Mouse (Mus musculus) megakaryocyte, embryonic 14.5 days (primary cell): ENCODE data around the gene Ulk2. TPM values are rescaled to one million over a fixed set of nuclear protein-coding genes. Genes with fewer than 3 reads are reported as not detected.
"Not testable (repeated sequence)": the region's sequence is repeated elsewhere in the genome, so short reads cannot be mapped to it uniquely, and the experiment has no call there.

Source experiments
- H3K27me3 ChIP-seq: replicated peaks from 2 replicates; pipeline ENCODE3; 2012; ENCODE audit warnings: inconsistent platforms
- H3K36me3 ChIP-seq: replicated peaks from 2 replicates; pipeline ENCODE3; 2012; ENCODE audit warnings: low read length, inconsistent platforms, mixed read lengths
- H3K4me1 ChIP-seq: 2 replicates; pipeline ENCODE4 v1.6.1; 2012; ENCODE audit warnings: inconsistent platforms
- H3K4me3 ChIP-seq: replicated peaks from 2 replicates; pipeline ENCODE3; 2012; ENCODE audit warnings: moderate library complexity, mild to moderate bottlenecking, inconsistent platforms
- H3K9me3 ChIP-seq: 2 replicates; pipeline ENCODE4 v1.6.1; 2012; ENCODE audit warnings: inconsistent platforms
- FLI1 ChIP-seq: IDR thresholded peaks from 2 replicates; pipeline ENCODE4 v1.6.1; 2012; ENCODE audit warnings: low read length, inconsistent platforms, mixed read lengths
- GATA1 ChIP-seq: IDR thresholded peaks from 3 replicates; pipeline ENCODE4 v1.6.1; 2012; ENCODE audit warnings: mixed read lengths, low read length, inconsistent platforms, borderline replicate concordance
- polyA plus RNA-seq: library from polyadenylated mRNA; stranded (reverse); fragments of >175 nt; gene quantifications from 2 replicates; pipeline ENCODE4 v1.2.3, GENCODE M21; 2012; ENCODE audit warnings: low replicate concordance; ENCODE audit not compliant: insufficient read depth

The Ulk2 gene
- polyA plus RNA-seq, 1 experiment, result 4.2 TPM

- TF ChIP-seq GATA1 (no peak), FLI1 (no peak)
- H3K4me3 ChIP-seq, result no peak overlapping the region
- H3K4me1 ChIP-seq, result peaks cover 30% of the 10 kb centered on the region
These were observed 2.0 kb downstream of the Ulk2 start for GRCm38 (mm10) chr11:61852916-61853315.

GRCm38 (mm10) chr11:61851195-61851594, 3.7 kb downstream of the Ulk2 start:
- no peak for TF ChIP-seq FLI1
- TF ChIP-seq GATA1, result no peak
- H3K4me3 ChIP-seq, result no peak overlapping the region
- H3K9me3 ChIP-seq, result no peaks in the 10 kb centered on the region

More at GRCm38 (mm10) chr11:61852916-61853315, 2.0 kb downstream of the Ulk2 start:
- Histone ChIP-seq H3K36me3 (peaks cover 22% of the 10 kb centered on the region), H3K27me3 (peaks cover 2% of the 10 kb centered on the region), H3K9me3 (no peaks in the 10 kb centered on the region)

GRCm38 (mm10) chr11:61840663-61841062, 14.2 kb downstream of the Ulk2 start:
- H3K36me3 ChIP-seq, result peaks cover 59% of the 10 kb centered on the region
- H3K9me3 ChIP-seq, result not testable (repeated sequence)

More at GRCm38 (mm10) chr11:61851195-61851594, 3.7 kb downstream of the Ulk2 start:
- Histone ChIP-seq H3K36me3 (peaks cover 31% of the 10 kb centered on the region), H3K27me3 (no peaks in the 10 kb centered on the region), H3K4me1 (peaks cover 30% of the 10 kb centered on the region)

GRCm38 (mm10) chr11:61839940-61840339, 14.9 kb downstream of the Ulk2 start:
- Histone ChIP-seq H3K4me1 (peaks cover 14% of the 10 kb centered on the region), H3K27me3 (no peaks in the 10 kb centered on the region), H3K4me3 (no peak overlapping the region), H3K36me3 (peaks cover 57% of the 10 kb centered on the region), H3K9me3 (no peaks in the 10 kb centered on the region)
- no peak for TF ChIP-seq GATA1
- no peak for TF ChIP-seq FLI1

More at GRCm38 (mm10) chr11:61840663-61841062, 14.2 kb downstream of the Ulk2 start:
- H3K27me3 ChIP-seq, H3K4me3 ChIP-seq: not testable (repeated sequence)
- peaks cover 14% of the 10 kb centered on the region for H3K4me1 ChIP-seq

- H3K27me3 ChIP-seq, result no peaks in the 10 kb centered on the region
- no peaks in the 10 kb centered on the region for H3K9me3 ChIP-seq
- TF ChIP-seq FLI1 (no peak), GATA1 (no peak)
- no peak overlapping the region for H3K4me3 ChIP-seq
- H3K36me3 ChIP-seq, result peaks cover 62% of the 10 kb centered on the region
- H3K4me1 ChIP-seq, result peaks cover 14% of the 10 kb centered on the region
These were observed 15.7 kb downstream of the Ulk2 start for GRCm38 (mm10) chr11:61839182-61839581.

- Histone ChIP-seq H3K27me3 (no peaks in the 10 kb centered on the region), H3K4me1 (no peaks in the 10 kb centered on the region), H3K4me3 (no peak overlapping the region), H3K36me3 (peaks cover 77% of the 10 kb centered on the region), H3K9me3 (no peaks in the 10 kb centered on the region)
- no peak for TF ChIP-seq FLI1
- TF ChIP-seq GATA1, result no peak
These were observed 45.1 kb downstream of the Ulk2 start for GRCm38 (mm10) chr11:61809793-61810192.

GRCm38 (mm10) chr11:61808551-61809117, 46.2 kb downstream of the Ulk2 start:
- Histone ChIP-seq H3K36me3 (peaks cover 74% of the 10 kb centered on the region), H3K4me3 (no peak overlapping the region), H3K4me1 (no peaks in the 10 kb centered on the region), H3K27me3 (no peaks in the 10 kb centered on the region), H3K9me3 (no peaks in the 10 kb centered on the region)
- TF ChIP-seq GATA1 (no peak), FLI1 (no peak)

GRCm38 (mm10) chr11:61793441-61793840, 61.4 kb downstream of the Ulk2 start:
- H3K36me3 ChIP-seq, result peaks cover 76% of the 10 kb centered on the region
- TF ChIP-seq GATA1, result no peak
- no peak overlapping the region for H3K4me3 ChIP-seq
- H3K9me3 ChIP-seq, result no peaks in the 10 kb centered on the region
- no peaks in the 10 kb centered on the region for H3K4me1 ChIP-seq
- H3K27me3 ChIP-seq, result no peaks in the 10 kb centered on the region

- Histone ChIP-seq H3K4me1 (no peaks in the 10 kb centered on the region), H3K36me3 (peaks cover 76% of the 10 kb centered on the region), H3K27me3 (no peaks in the 10 kb centered on the region), H3K4me3 (no peak overlapping the region), H3K9me3 (no peaks in the 10 kb centered on the region)
- no peak for TF ChIP-seq GATA1
- TF ChIP-seq FLI1, result no peak
These were observed 66.3 kb downstream of the Ulk2 start for GRCm38 (mm10) chr11:61788550-61788949.

- peaks cover 71% of the 10 kb centered on the region for H3K36me3 ChIP-seq
- H3K4me1 ChIP-seq, H3K4me3 ChIP-seq, H3K9me3 ChIP-seq, H3K27me3 ChIP-seq: not testable (repeated sequence)
These were observed 72.3 kb downstream of the Ulk2 start for GRCm38 (mm10) chr11:61782526-61782925.

GRCm38 (mm10) chr11:61774551-61775149, 80.2 kb downstream of the Ulk2 start:
- Histone ChIP-seq H3K4me3 (peak overlapping the region; percentile 21), H3K4me1 (peaks cover 4% of the 10 kb centered on the region), H3K9me3 (no peaks in the 10 kb centered on the region), H3K27me3 (no peaks in the 10 kb centered on the region), H3K36me3 (peaks cover 51% of the 10 kb centered on the region)
- TF ChIP-seq GATA1 (no peak), FLI1 (no peak)
